Mouse (Mus musculus) CH12.LX (cell line): ENCODE measurements around the gene Gna15. TPM values are rescaled to one million over a fixed set of nuclear protein-coding genes. Genes with fewer than 3 reads are reported as not detected.

Source experiments
- DNase-seq: peaks from one replicate; pipeline ENCODE4 v3.0.0-alpha.2; 2013; ENCODE audit errors: extremely low read depth
- H3K27ac ChIP-seq: 2 replicates; pipeline ENCODE4 v1.5.1; 2012; ENCODE audit warnings: low read depth, mild to moderate bottlenecking, control low read depth, moderate library complexity; ENCODE audit not compliant: insufficient read depth
- H3K27me3 ChIP-seq: replicated peaks from 2 replicates; pipeline ENCODE3; 2012; ENCODE audit warnings: inconsistent platforms
- H3K36me3 ChIP-seq, 2 experiments: replicated peaks in 1 of 2; 2 replicates each; pipeline versions ENCODE3 to v1.6.1; 2012; ENCODE audit warnings: inconsistent platforms in 1 of 2, low read length in 1 of 2, mild to moderate bottlenecking in 1 of 2, mixed read lengths in 1 of 2, moderate library complexity in 1 of 2; ENCODE audit not compliant: control insufficient read depth in 1 of 2, insufficient read depth in 1 of 2
- H3K4me1 ChIP-seq, 2 experiments: 2 replicates each; pipeline ENCODE4 v1.6.1; 2012; ENCODE audit warnings: inconsistent platforms in 1 of 2, moderate library complexity in 1 of 2; ENCODE audit not compliant: insufficient read depth in 2 of 2, control insufficient read depth in 1 of 2
- H3K4me2 ChIP-seq: 2 replicates; pipeline ENCODE4 v1.6.1; 2012; ENCODE audit warnings: low read depth, mild to moderate bottlenecking, control low read depth; ENCODE audit not compliant: poor library complexity, insufficient read depth, severe bottlenecking
- H3K4me3 ChIP-seq, 3 experiments: fragments of 150-350 bp in 1 of 3; sonication (generic) in 1 of 3; replicated peaks in 1 of 3; 2 replicates each; pipeline versions ENCODE3 to v1.5.1; 2011 to 2012; ENCODE audit warnings: low read depth in 2 of 3, low read length in 2 of 3, mild to moderate bottlenecking in 2 of 3, moderate library complexity in 2 of 3, control low read depth in 1 of 3, improper control_type of control experiment in 1 of 3, inconsistent platforms in 1 of 3, mixed read lengths in 1 of 3; ENCODE audit not compliant: poor library complexity in 1 of 3
- H3K79me2 ChIP-seq: replicated peaks from 2 replicates; pipeline ENCODE4 v1.6.1; 2012; ENCODE audit warnings: mild to moderate bottlenecking, moderate library complexity; ENCODE audit not compliant: control insufficient read depth, poor library complexity, insufficient read depth, severe bottlenecking; ENCODE audit errors: extremely low read depth
- H3K9ac ChIP-seq: 2 replicates; pipeline ENCODE4 v1.6.1; 2012; ENCODE audit warnings: low read depth, mild to moderate bottlenecking, control low read depth, moderate library complexity; ENCODE audit not compliant: insufficient read depth
- H3K9me3 ChIP-seq: replicated peaks from 2 replicates; pipeline ENCODE3; 2012; ENCODE audit warnings: low read length, inconsistent platforms, mixed read lengths
- BHLHE40 ChIP-seq: IDR thresholded peaks from 2 replicates; pipeline ENCODE4 v1.6.1; 2011; ENCODE audit warnings: mild to moderate bottlenecking, low read depth, low read length, improper control_type of control experiment
- CHD1 ChIP-seq: IDR thresholded peaks from 2 replicates; pipeline ENCODE4 v1.6.1; 2012; ENCODE audit warnings: low read depth, low read length, improper control_type of control experiment, inconsistent platforms
- CHD2 ChIP-seq: IDR thresholded peaks from 2 replicates; pipeline ENCODE4 v1.6.1; 2011; ENCODE audit warnings: low read length, improper control_type of control experiment
- CTCF ChIP-seq, 2 experiments: IDR thresholded peaks in 1 of 2; conservative IDR thresholded peaks in 1 of 2; 2 replicates each; pipeline ENCODE4 v1.5.1; 2011 to 2012; ENCODE audit warnings: low read depth in 2 of 2, low read length in 2 of 2, improper control_type of control experiment in 1 of 2, inconsistent platforms in 1 of 2, mild to moderate bottlenecking in 1 of 2, moderate library complexity in 1 of 2
- E2F4 ChIP-seq: IDR thresholded peaks from 2 replicates; pipeline ENCODE4 v1.6.1; 2011; ENCODE audit warnings: low read depth, low read length, improper control_type of control experiment; ENCODE audit not compliant: insufficient replicate concordance
- ELF1 ChIP-seq: IDR thresholded peaks from 2 replicates; pipeline ENCODE4 v1.6.1; 2014; ENCODE audit warnings: low read depth, mild to moderate bottlenecking, inconsistent platforms, low read length, improper control_type of control experiment
- EP300 ChIP-seq: IDR thresholded peaks from 2 replicates; pipeline ENCODE4 v1.6.1; 2011; ENCODE audit warnings: low read length, improper control_type of control experiment
- ETS1 ChIP-seq: conservative IDR thresholded peaks from 2 replicates; pipeline ENCODE4 v1.6.1; 2012; ENCODE audit warnings: low read depth, mild to moderate bottlenecking, inconsistent platforms, low read length, improper control_type of control experiment, moderate library complexity
- GABPA ChIP-seq: IDR thresholded peaks from 2 replicates; pipeline ENCODE4 v1.6.1; 2012; ENCODE audit warnings: low read depth, low read length, improper control_type of control experiment, inconsistent platforms; ENCODE audit not compliant: insufficient replicate concordance
- HCFC1 ChIP-seq: IDR thresholded peaks from 2 replicates; pipeline ENCODE4 v1.6.1; 2012; ENCODE audit warnings: low read depth, mild to moderate bottlenecking, inconsistent platforms, low read length, improper control_type of control experiment
- IRF4 ChIP-seq: IDR thresholded peaks from 2 replicates; pipeline ENCODE4 v1.6.1; 2014; ENCODE audit warnings: low read depth, mild to moderate bottlenecking, inconsistent platforms, low read length, improper control_type of control experiment
- JUN ChIP-seq: IDR thresholded peaks from 2 replicates; pipeline ENCODE4 v1.6.1; 2011; ENCODE audit warnings: low read depth, mild to moderate bottlenecking, low read length, improper control_type of control experiment, moderate library complexity; ENCODE audit not compliant: insufficient read depth
- JUND ChIP-seq: conservative IDR thresholded peaks from 2 replicates; pipeline ENCODE4 v1.6.1; 2011; ENCODE audit warnings: low read depth, low read length, improper control_type of control experiment
- KAT2A ChIP-seq: IDR thresholded peaks from 2 replicates; pipeline ENCODE4 v1.6.1; 2012; ENCODE audit warnings: low read length, improper control_type of control experiment, inconsistent platforms; ENCODE audit not compliant: insufficient replicate concordance
- MAFK ChIP-seq: IDR thresholded peaks from 2 replicates; pipeline ENCODE4 v1.6.1; 2011; ENCODE audit warnings: low read length, improper control_type of control experiment; ENCODE audit not compliant: insufficient replicate concordance
- MAX ChIP-seq: IDR thresholded peaks from 2 replicates; pipeline ENCODE4 v1.6.1; 2011; ENCODE audit warnings: low read length, improper control_type of control experiment
- MAZ ChIP-seq: IDR thresholded peaks from 2 replicates; pipeline ENCODE4 v1.6.1; 2012; ENCODE audit warnings: low read depth, mild to moderate bottlenecking, inconsistent platforms, low read length, improper control_type of control experiment, moderate library complexity
- MEF2A ChIP-seq: IDR thresholded peaks from 2 replicates; pipeline ENCODE4 v1.6.1; 2014; ENCODE audit warnings: low read depth, mild to moderate bottlenecking, inconsistent platforms, low read length, improper control_type of control experiment, borderline replicate concordance
- MXI1 ChIP-seq: IDR thresholded peaks from 2 replicates; pipeline ENCODE4 v1.6.1; 2011; ENCODE audit warnings: mild to moderate bottlenecking, low read depth, low read length, improper control_type of control experiment
- MYC ChIP-seq: IDR thresholded peaks from 2 replicates; pipeline ENCODE4 v1.6.1; 2011; ENCODE audit warnings: low read depth, mild to moderate bottlenecking, improper control_type of control experiment, low read length
- NELFE ChIP-seq: IDR thresholded peaks from 2 replicates; pipeline ENCODE4 v1.6.1; 2011; ENCODE audit warnings: low read depth, low read length, improper control_type of control experiment
- NRF1 ChIP-seq: IDR thresholded peaks from 2 replicates; pipeline ENCODE4 v1.6.1; 2014; ENCODE audit warnings: low read depth, mild to moderate bottlenecking, inconsistent platforms, low read length, improper control_type of control experiment, moderate library complexity
- PAX5 ChIP-seq: IDR thresholded peaks from 2 replicates; pipeline ENCODE4 v1.6.1; 2012; ENCODE audit warnings: low read length, inconsistent platforms, mixed read lengths
- POLR2A ChIP-seq: IDR thresholded peaks from 2 replicates; pipeline ENCODE4 v1.6.1; 2011; ENCODE audit warnings: low read depth, mild to moderate bottlenecking, improper control_type of control experiment, low read length
- POLR2AphosphoS2 ChIP-seq: IDR thresholded peaks from 2 replicates; pipeline ENCODE4 v1.6.1; 2011; ENCODE audit warnings: low read depth, low read length, improper control_type of control experiment
- RAD21 ChIP-seq: IDR thresholded peaks from 2 replicates; pipeline ENCODE4 v1.6.1; 2011; ENCODE audit warnings: low read depth, mild to moderate bottlenecking, low read length, improper control_type of control experiment, moderate library complexity
- RCOR1 ChIP-seq: conservative IDR thresholded peaks from 2 replicates; pipeline ENCODE4 v1.6.1; 2012; ENCODE audit warnings: low read depth, mild to moderate bottlenecking, inconsistent platforms, low read length, improper control_type of control experiment
- SIN3A ChIP-seq: IDR thresholded peaks from 2 replicates; pipeline ENCODE4 v1.6.1; 2012; ENCODE audit warnings: low read length, improper control_type of control experiment, inconsistent platforms
- SMC3 ChIP-seq: IDR thresholded peaks from 2 replicates; pipeline ENCODE4 v1.6.1; 2011; ENCODE audit warnings: low read depth, low read length, improper control_type of control experiment
- TBP ChIP-seq: conservative IDR thresholded peaks from 2 replicates; pipeline ENCODE4 v1.6.1; 2011; ENCODE audit warnings: low read depth, low read length, improper control_type of control experiment
- TCF12 ChIP-seq: IDR thresholded peaks from 2 replicates; pipeline ENCODE4 v1.6.1; 2014; ENCODE audit warnings: low read depth, mild to moderate bottlenecking, inconsistent platforms, low read length, improper control_type of control experiment
- UBTF ChIP-seq: IDR thresholded peaks from 2 replicates; pipeline ENCODE4 v1.6.1; 2012; ENCODE audit warnings: low read depth, mild to moderate bottlenecking, inconsistent platforms, low read length, improper control_type of control experiment, moderate library complexity
- USF1 ChIP-seq: IDR thresholded peaks from 2 replicates; pipeline ENCODE4 v1.6.1; 2014; ENCODE audit warnings: low read depth, mild to moderate bottlenecking, inconsistent platforms, low read length, improper control_type of control experiment
- USF2 ChIP-seq: conservative IDR thresholded peaks from 2 replicates; pipeline ENCODE4 v1.6.1; 2011; ENCODE audit warnings: low read depth, low read length, improper control_type of control experiment
- ZC3H11A ChIP-seq: IDR thresholded peaks from 2 replicates; pipeline ENCODE4 v1.6.1; 2012; ENCODE audit warnings: low read depth, mild to moderate bottlenecking, inconsistent platforms, low read length, improper control_type of control experiment
- ZKSCAN1 ChIP-seq: IDR thresholded peaks from 2 replicates; pipeline ENCODE4 v1.6.1; 2012; ENCODE audit warnings: low read depth, inconsistent platforms, low read length, improper control_type of control experiment, borderline replicate concordance
- ZMIZ1 ChIP-seq: IDR thresholded peaks from 2 replicates; pipeline ENCODE4 v1.6.1; 2012; ENCODE audit warnings: low read depth, mild to moderate bottlenecking, inconsistent platforms, low read length, improper control_type of control experiment
- ZNF384 ChIP-seq: IDR thresholded peaks from 2 replicates; pipeline ENCODE4 v1.6.1; 2012; ENCODE audit warnings: low read depth, low read length, improper control_type of control experiment, inconsistent platforms
- dilution Hi-C: fragments of 300-500 bp; cut with MboI; formaldehyde crosslinking; loops from 2 replicates; pipeline ENCODE4 v1.14.3; 2020; ENCODE audit warnings: low sequenced_read_pairs; ENCODE audit not compliant: extremely low pct_unique_long_range_greater_than_20kb, extremely low pct_ligation_motif_present
- in situ Hi-C: fragments of 300-500 bp; cut with MboI; formaldehyde crosslinking; loops from 3 replicates; pipeline ENCODE4 v1.14.3; 2019; ENCODE audit warnings: low sequenced_read_pairs, low pct_ligation_motif_present, low pct_unique_long_range_greater_than_20kb, mixed read lengths
- polyA plus RNA-seq: library from polyadenylated mRNA; unstranded; fragments of >175 nt; gene quantifications from 2 replicates; pipeline ENCODE4 v1.2.1, GENCODE M21; 2012; ENCODE audit warnings: low read depth; ENCODE audit not compliant: insufficient read length
- total RNA-seq, 2 experiments: library from RNA; depleted of rRNA; stranded (reverse); fragments of 300-350 nt in 1 of 2; fragments of >200 nt in 1 of 2; gene quantifications; 2 replicates each; pipeline ENCODE4 v1.2.3; 2012 to 2014

Gene Gna15
- total and polyA plus RNA-seq, 3 experiments: 5.2 to 10.0 (median 5.2) TPM

GRCm38 (mm10) chr10:81519227-81519977 is 4.6 kb downstream of the Gna15 start:
- H3K4me1 ChIP-seq: peaks cover 31 to 56% of the 10 kb centered on the region in 2 experiments
- in situ Hi-C loops (no loop called here), dilution Hi-C loops (no loop called here)
- H3K36me3 ChIP-seq: peaks cover 0 to 4% of the 10 kb centered on the region in 2 experiments
- no peak for TF ChIP-seq ZKSCAN1
- no peak for TF ChIP-seq JUN
- TF ChIP-seq SIN3A: 0 out of 2 replicates have a peak, but pooled peaks have one; percentile 26
- TF ChIP-seq POLR2AphosphoS2: no peak
- no peak for TF ChIP-seq RCOR1
- peak; percentile 48 for TF ChIP-seq BHLHE40
- no peak for TF ChIP-seq ZMIZ1
- TF ChIP-seq E2F4: no peak
- no peak for TF ChIP-seq MEF2A
- TF ChIP-seq MYC: no peak
- TF ChIP-seq UBTF: no peak
- peak; percentile 65; the same call in 1 of the 2 replicates for TF ChIP-seq TCF12
- TF ChIP-seq HCFC1: no peak
- no peak for TF ChIP-seq ZC3H11A
- no peak for TF ChIP-seq RAD21
- TF ChIP-seq TBP: no peak
- TF ChIP-seq CTCF (conservative IDR thresholded peaks at IDR 0.05 in 1 of 2, IDR thresholded peaks at IDR 0.05 in 1 of 2; ENCODE audit: low read depth in 2 of 2, low read length in 2 of 2): no peak
- no peak for TF ChIP-seq CHD2
- no peak for TF ChIP-seq KAT2A
- TF ChIP-seq USF2: no peak
- no peak for TF ChIP-seq JUND
- no peak for TF ChIP-seq MAFK
- TF ChIP-seq CHD1: no peak
- TF ChIP-seq PAX5: no peak
- TF ChIP-seq ETS1: 0 out of 2 replicates have a peak, but pooled peaks have one; percentile 18
- no peak for TF ChIP-seq MAZ
- TF ChIP-seq ELF1: peak; percentile 32; the same call in 1 of the 2 replicates
- TF ChIP-seq SMC3: no peak
- TF ChIP-seq POLR2A: no peak
- TF ChIP-seq IRF4: peak; percentile 30; the same call in 1 of the 2 replicates
- TF ChIP-seq NELFE: no peak
- peak; percentile 23; the same call in 1 of the 2 replicates for TF ChIP-seq MAX
- no peak for TF ChIP-seq GABPA
- TF ChIP-seq EP300: peak; percentile 80
- TF ChIP-seq USF1: no peak
- no peak for TF ChIP-seq NRF1
- TF ChIP-seq MXI1: no peak
- TF ChIP-seq ZNF384: no peak
- no peaks in the 10 kb centered on the region for H3K79me2 ChIP-seq
- peaks cover 4% of the 10 kb centered on the region for H3K27me3 ChIP-seq
- H3K4me2 ChIP-seq: no peak overlapping the region
- no peak overlapping the region for H3K9ac ChIP-seq
- H3K27ac ChIP-seq: no peak overlapping the region
- no peak overlapping the region for H3K4me3 ChIP-seq
- peaks cover 2% of the 10 kb centered on the region for H3K9me3 ChIP-seq
- no peak for DNase-seq
